Mouse (Mus musculus) midbrain, postnatal 0 days (tissue): ENCODE measurements around the gene Usp10. TPM values are rescaled to one million over a fixed set of nuclear protein-coding genes. Genes with fewer than 3 reads are reported as not detected.

Experiments used
- ATAC-seq: fragments of 200-750 bp; cut with Nextera tagmentation; 2 replicates; pipeline ENCODE4 v1.8.0; 2017; ENCODE audit warnings: moderate number of reproducible peaks, mild to moderate bottlenecking, moderate TSS enrichment, moderate library complexity; ENCODE audit not compliant: low FRiP score
- DNase-seq: peaks from one replicate; pipeline ENCODE4 v3.0.0-alpha.2; 2015; ENCODE audit warnings: low spot score
- H3K27ac ChIP-seq: fragments of 300-500 bp; sonication (generic); 2 replicates; pipeline ENCODE4 v1.5.1; 2014; ENCODE audit warnings: low read depth, mild to moderate bottlenecking, low read length, mixed read lengths
- H3K27me3 ChIP-seq: fragments of 300-500 bp; sonication (generic); 2 replicates; pipeline ENCODE4 v1.6.1; 2014; ENCODE audit warnings: low read length, control low read depth, mixed read lengths; ENCODE audit not compliant: insufficient read depth
- H3K36me3 ChIP-seq: fragments of 300-500 bp; sonication (generic); 2 replicates; pipeline ENCODE4 v1.6.1; 2014; ENCODE audit warnings: low read length, control low read depth, mixed read lengths; ENCODE audit not compliant: insufficient read depth
- H3K4me1 ChIP-seq: fragments of 300-500 bp; sonication (generic); 2 replicates; pipeline ENCODE4 v1.6.1; 2014; ENCODE audit warnings: mild to moderate bottlenecking, control low read depth, antibody characterized with exemption, low read length, mixed read lengths; ENCODE audit not compliant: insufficient read depth
- H3K4me2 ChIP-seq: fragments of 300-500 bp; sonication (generic); 2 replicates; pipeline ENCODE4 v1.6.1; 2014; ENCODE audit warnings: low read depth, mild to moderate bottlenecking, low read length, mixed read lengths; ENCODE audit not compliant: poor library complexity, severe bottlenecking
- H3K4me3 ChIP-seq: fragments of 300-500 bp; sonication (generic); 2 replicates; pipeline ENCODE4 v1.5.1; 2014; ENCODE audit warnings: low read depth, mild to moderate bottlenecking, low read length, moderate library complexity
- H3K9ac ChIP-seq: fragments of 300-500 bp; sonication (generic); replicated peaks from 2 replicates; pipeline ENCODE4 v1.6.1; 2014; ENCODE audit warnings: mild to moderate bottlenecking, low read length, moderate library complexity, mixed read lengths; ENCODE audit not compliant: poor library complexity, severe bottlenecking
- H3K9me3 ChIP-seq: fragments of 300-500 bp; sonication (generic); 2 replicates; pipeline ENCODE4 v1.6.1; 2016; ENCODE audit warnings: low read length, control low read depth
- CTCF ChIP-seq: IDR thresholded peaks from 2 replicates; pipeline ENCODE4 v1.5.1; 2016; ENCODE audit warnings: antibody characterized with exemption, mild to moderate bottlenecking
- WGBS: fragments of 180-500 bp; shearing (Covaris S2); extraction: QIAGEN DNeasy Blood & Tissue Kit; methylation state at CpG from one replicate; pipeline ENCODE4 v1.1.7; 2014; 5-methylcytosine and 5-hydroxymethylcytosine counted together
- polyA plus RNA-seq: library from polyadenylated mRNA; unstranded; fragments of >200 nt; fragmentation: Nextera tagmentation; extraction: Ambion mirVana; gene quantifications from 2 replicates; pipeline ENCODE4 v1.2.1, GENCODE M21; 2015
- total RNA-seq: library from RNA; depleted of rRNA; stranded (reverse); fragments of >200 nt; gene quantifications from 2 replicates; pipeline ENCODE4 v1.2.3, GENCODE M21; 2014

The Usp10 gene
- total and polyA plus RNA-seq, 2 experiments from 2014 or later = 88.8 to 93.6 TPM

DNA sequence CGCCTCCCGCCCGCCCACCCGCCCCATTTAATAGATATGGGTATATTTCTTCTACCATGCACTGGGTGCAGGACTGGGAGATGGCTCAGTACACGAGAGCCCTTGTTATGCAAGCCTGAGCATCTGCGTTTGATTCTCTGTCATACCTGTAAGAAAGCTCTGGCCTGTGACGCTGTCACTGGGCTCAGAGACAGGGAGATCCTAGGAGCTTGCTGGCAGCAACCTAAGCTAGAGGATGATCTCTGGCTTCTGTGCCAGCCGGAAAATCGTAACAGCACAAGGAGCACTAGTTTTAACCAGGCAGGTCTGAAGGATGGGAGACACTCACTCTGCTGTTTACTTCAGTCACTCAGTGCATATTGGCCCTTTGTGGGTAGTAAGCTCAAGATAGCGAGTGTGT, 33.5 kb downstream of the Usp10 start:
- Histone ChIP-seq H3K9ac (no peak overlapping the region), H3K4me1 (no peaks in the 10 kb centered on the region), H3K36me3 (peaks cover 44% of the 10 kb centered on the region), H3K27ac (no peak overlapping the region), H3K4me2 (no peak overlapping the region), H3K27me3 (no peaks in the 10 kb centered on the region), H3K4me3 (no peak overlapping the region), H3K9me3 (no peaks in the 10 kb centered on the region)
- DNase-seq = no peak
- 92% methylated on average over 10 of the region's 10 CpGs for WGBS
- ATAC-seq = no peak
- no peak for TF ChIP-seq CTCF

DNA sequence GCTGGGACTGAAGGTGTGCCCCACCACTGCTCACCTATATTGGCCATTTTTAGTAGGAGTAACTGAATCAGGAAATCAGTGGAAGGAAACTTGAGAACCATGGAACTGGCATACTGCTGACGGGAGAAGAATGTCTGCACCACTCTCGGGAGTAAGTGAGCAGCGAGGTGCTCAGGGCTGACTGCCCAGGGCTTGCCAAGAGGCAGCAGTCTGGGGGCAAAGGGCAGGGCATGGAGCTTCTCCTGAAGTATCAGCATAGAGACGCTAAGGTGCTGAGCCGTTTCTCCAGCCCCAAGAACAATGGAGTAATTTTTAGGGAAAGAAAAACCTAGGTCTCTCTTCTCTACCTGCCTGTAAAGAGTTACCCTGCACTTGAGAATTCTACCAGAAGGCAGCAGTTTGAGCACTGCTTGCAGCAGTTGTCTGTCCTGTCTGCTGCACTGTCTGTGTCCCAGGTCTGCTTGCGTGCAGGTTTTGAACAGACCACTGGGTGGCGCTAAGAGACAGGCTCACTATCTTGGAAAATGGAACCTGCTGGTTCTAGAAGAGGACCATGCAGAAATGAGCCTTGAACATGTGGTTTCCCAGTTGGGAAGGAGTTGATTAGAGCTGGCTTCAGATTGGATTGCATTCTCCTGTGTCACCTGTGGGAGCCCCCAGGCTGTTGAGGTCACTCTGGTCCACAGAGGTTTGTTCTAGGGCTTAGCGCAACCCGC, 34.1 kb downstream of the Usp10 start:
- no peaks in the 10 kb centered on the region for H3K4me1 ChIP-seq
- DNase-seq = peak; percentile 80
- no peak overlapping the region for H3K4me3 ChIP-seq
- WGBS = 60% methylated on average over 9 of the region's 9 CpGs
- H3K4me2 ChIP-seq = no peak overlapping the region
- peaks cover 49% of the 10 kb centered on the region for H3K36me3 ChIP-seq
- H3K9me3 ChIP-seq = no peaks in the 10 kb centered on the region
- H3K27ac ChIP-seq = no peak overlapping the region
- peak; percentile 39; the same call in 1 of the 2 replicates for ATAC-seq
- H3K27me3 ChIP-seq = no peaks in the 10 kb centered on the region
- no peak overlapping the region for H3K9ac ChIP-seq
- peak; percentile 96 for TF ChIP-seq CTCF

DNA sequence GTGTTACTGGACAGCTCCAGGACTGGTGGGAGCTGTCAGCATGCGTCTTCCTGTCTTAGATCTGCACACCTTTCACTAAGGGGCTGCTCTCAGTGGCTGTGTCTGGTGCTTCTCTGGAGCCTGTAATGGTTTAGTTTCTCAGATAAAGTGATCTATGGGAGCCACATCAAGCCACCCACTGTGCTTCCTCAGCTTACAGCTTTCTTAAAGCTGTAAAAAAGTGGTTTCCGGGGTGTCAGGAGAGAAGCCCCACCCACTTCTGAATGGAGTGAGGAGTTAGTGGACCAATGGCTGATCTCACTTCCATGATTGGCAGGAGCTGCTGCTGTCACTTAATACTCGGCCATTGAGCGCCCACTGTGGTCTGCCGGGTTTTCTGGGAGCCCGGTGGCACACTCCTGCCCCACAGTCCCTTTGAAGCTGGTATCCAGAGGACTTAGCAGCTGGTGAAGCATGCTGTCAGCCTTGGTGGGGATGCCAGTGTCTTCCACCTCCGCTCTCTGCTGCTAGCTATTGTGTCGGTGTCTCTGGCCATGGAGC, 36.2 kb downstream of the Usp10 start:
- DNase-seq (peak; percentile 21), ATAC-seq (no peak)
- H3K36me3 ChIP-seq = peaks cover 50% of the 10 kb centered on the region
- no peak for TF ChIP-seq CTCF
- no peaks in the 10 kb centered on the region for H3K4me1 ChIP-seq
- H3K9ac ChIP-seq = no peak overlapping the region
- no peak overlapping the region for H3K4me3 ChIP-seq
- H3K9me3 ChIP-seq = no peaks in the 10 kb centered on the region
- no peak overlapping the region for H3K4me2 ChIP-seq
- WGBS = 74% methylated on average over 8 of the region's 8 CpGs
- no peak overlapping the region for H3K27ac ChIP-seq
- H3K27me3 ChIP-seq = no peaks in the 10 kb centered on the region

DNA sequence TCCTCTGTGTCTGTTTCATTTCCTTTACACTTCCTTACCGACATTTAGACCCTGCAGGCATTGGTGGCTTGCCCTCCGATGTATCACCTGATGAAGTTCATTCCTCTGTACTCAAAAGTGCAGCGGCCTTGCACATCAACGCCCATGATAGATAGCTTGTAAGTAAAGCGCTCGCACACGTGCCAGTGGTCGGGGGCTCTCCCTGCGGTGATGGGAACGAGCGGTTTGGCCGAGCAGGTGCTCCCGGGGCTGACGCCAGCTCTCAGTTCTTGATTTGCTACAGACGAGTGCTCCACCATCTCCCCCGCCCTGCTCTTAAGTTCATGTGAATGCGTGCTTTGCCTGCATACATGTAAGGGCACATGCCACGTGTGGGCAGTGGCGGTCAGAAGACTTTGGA, 37.5 kb downstream of the Usp10 start:
- H3K36me3 ChIP-seq = peaks cover 48% of the 10 kb centered on the region
- no peak for ATAC-seq

DNA sequence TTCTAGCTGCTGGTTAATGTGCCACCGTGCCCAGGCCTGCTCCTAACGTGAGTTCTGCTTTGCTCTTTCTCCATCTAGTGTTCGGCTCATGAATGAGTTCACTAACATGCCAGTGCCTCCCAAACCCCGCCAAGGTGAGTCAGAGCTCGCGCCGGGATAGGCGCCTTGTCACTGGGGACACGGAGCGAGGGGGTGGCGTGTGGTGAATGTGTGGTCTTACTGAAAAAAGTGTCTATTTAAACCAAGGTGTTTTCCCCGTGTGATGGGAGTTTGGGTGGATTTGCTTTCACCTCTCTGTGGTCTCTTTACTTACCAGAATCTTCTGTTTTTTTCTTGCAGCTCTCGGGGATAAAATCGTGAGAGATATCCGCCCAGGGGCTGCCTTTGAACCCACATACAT, 38.2 kb downstream of the Usp10 start:
- DNase-seq = peak; percentile 18
- H3K4me2 ChIP-seq = no peak overlapping the region
- no peak overlapping the region; the same call in 1 of the 2 replicates for H3K27ac ChIP-seq
- no peak for ATAC-seq
- no peak overlapping the region for H3K4me3 ChIP-seq
- no peak overlapping the region for H3K9ac ChIP-seq
- 65% methylated on average over 15 of the region's 15 CpGs for WGBS
- H3K4me1 ChIP-seq = no peaks in the 10 kb centered on the region
- TF ChIP-seq CTCF = peak; percentile 26; the same call in 1 of the 2 replicates
- H3K9me3 ChIP-seq = no peaks in the 10 kb centered on the region
- peaks cover 55% of the 10 kb centered on the region for H3K36me3 ChIP-seq
- H3K27me3 ChIP-seq = no peaks in the 10 kb centered on the region

More for the DNA sequence above, 37.5 kb downstream of the Usp10 start:
- Histone ChIP-seq H3K27ac (no peak overlapping the region), H3K9me3 (no peaks in the 10 kb centered on the region), H3K27me3 (no peaks in the 10 kb centered on the region), H3K4me2 (no peak overlapping the region), H3K4me1 (no peaks in the 10 kb centered on the region), H3K9ac (no peak overlapping the region), H3K4me3 (no peak overlapping the region)
- 88% methylated on average over 19 of the region's 19 CpGs for WGBS
- TF ChIP-seq CTCF = no peak
- DNase-seq = no peak

DNA sequence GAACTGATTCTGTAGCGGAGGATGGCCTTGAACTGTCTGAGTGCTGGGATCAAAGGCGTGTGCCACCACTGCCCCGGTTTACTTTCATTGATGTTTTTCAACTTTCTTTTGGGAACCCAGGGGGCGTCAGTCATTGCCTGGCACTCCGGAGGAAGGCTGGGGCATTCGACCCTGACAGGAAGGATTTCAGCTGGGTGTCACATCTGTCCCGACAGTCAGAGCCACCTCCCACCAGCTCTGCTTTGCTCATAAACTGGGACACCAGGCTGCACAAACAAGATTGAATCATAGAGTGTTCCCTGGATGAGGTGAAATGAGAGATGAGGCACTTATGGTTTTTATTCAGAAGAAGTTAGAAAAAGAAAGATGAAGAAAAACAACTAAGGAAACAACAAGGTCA, 42.1 kb downstream of the Usp10 start:
- no peak for TF ChIP-seq CTCF
- Histone ChIP-seq H3K4me1 (no peaks in the 10 kb centered on the region), H3K9ac (no peak overlapping the region), H3K27ac (no peak overlapping the region), H3K4me2 (no peak overlapping the region), H3K27me3 (no peaks in the 10 kb centered on the region), H3K36me3 (peaks cover 88% of the 10 kb centered on the region), H3K9me3 (no peaks in the 10 kb centered on the region), H3K4me3 (no peak overlapping the region)
- 69% methylated on average over 7 of the region's 7 CpGs for WGBS
- no peak for ATAC-seq
- DNase-seq = no peak
